Mouse (Mus musculus) forebrain, embryonic 10.5 days (tissue): ENCODE data around the gene Mark1. TPM values are rescaled to one million over a fixed set of nuclear protein-coding genes. Genes with fewer than 3 reads are reported as not detected.

ENCODE experiments used
- DNase-seq: peaks from one replicate; pipeline ENCODE4 v3.0.0-alpha.2; 2017; ENCODE audit warnings: low spot score; ENCODE audit errors: extremely low spot score
- H3K27ac ChIP-seq: fragments of 300-500 bp; sonication (generic); 2 replicates; pipeline ENCODE4 v1.5.1; 2016; ENCODE audit warnings: mild to moderate bottlenecking
- H3K27me3 ChIP-seq: fragments of 300-500 bp; sonication (generic); 2 replicates; pipeline ENCODE4 v1.6.1; 2016; ENCODE audit warnings: mild to moderate bottlenecking; ENCODE audit not compliant: poor library complexity, severe bottlenecking
- H3K36me3 ChIP-seq: fragments of 300-500 bp; sonication (generic); replicated peaks from 2 replicates; pipeline ENCODE4 v1.6.1; 2016; ENCODE audit warnings: mild to moderate bottlenecking, moderate library complexity
- H3K4me1 ChIP-seq: fragments of 300-500 bp; sonication (generic); 2 replicates; pipeline ENCODE4 v1.6.1; 2016
- H3K4me3 ChIP-seq: fragments of 300-500 bp; sonication (generic); 2 replicates; pipeline ENCODE4 v1.5.1; 2016; ENCODE audit warnings: mild to moderate bottlenecking, moderate library complexity
- H3K9me3 ChIP-seq: fragments of 300-500 bp; sonication (generic); 2 replicates; pipeline ENCODE4 v1.6.1; 2016; ENCODE audit warnings: mild to moderate bottlenecking, moderate library complexity
- WGBS: fragments of 180-500 bp; shearing (Covaris S2); methylation state at CpG from one replicate; pipeline ENCODE4 v1.1.7; 2016; 5-methylcytosine and 5-hydroxymethylcytosine counted together
- polyA plus RNA-seq: library from polyadenylated mRNA; unstranded; fragments of >200 nt; fragmentation: Nextera tagmentation; extraction: Ambion mirVana; gene quantifications from 2 replicates; pipeline ENCODE4 v1.2.1, GENCODE M21; 2016

Gene Mark1
- 3.5 and 3.6 TPM in 2 replicates for polyA plus RNA-seq

DNA sequence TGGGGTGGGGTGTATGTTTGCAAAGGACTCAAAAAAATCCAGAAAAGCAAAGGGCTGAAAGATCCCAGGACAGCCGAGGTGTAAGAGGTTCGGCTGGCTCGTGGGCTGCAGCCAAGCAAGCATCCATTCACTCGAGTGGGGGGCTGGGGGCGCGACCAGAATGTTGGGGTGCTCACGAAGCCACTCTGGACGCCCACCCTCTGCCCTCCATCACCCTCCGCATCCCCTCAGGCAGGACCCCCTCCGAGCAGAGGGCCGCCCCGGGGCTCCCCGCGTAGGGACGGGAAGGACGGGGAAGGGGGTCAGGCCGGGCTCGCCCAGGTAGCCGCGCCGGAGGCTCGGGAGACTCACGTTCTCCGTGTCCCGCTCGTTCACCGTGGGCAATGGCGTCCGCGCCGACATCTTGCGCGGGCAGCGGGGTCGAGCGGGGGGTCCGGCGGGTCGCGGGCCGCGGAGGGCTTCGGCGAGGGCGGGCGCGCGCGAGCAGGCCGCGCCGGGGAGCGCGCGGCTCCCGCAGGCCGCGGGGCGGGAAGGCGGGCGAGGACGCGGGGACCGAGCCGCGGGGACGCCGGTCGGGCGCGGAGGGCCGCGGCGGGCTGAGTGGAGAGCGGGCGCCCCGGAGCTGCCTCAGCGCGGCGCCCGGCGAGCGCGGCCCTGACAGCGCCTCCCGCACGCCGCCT lies at the start of gene Mark1:
TSS of gene Mark1 (minus strand) at position 500 of the 680 bp plus-strand sequence.
- WGBS: 4% methylated on average over 87 of the region's 88 CpGs
- peak within 1 kb of the TSS; percentile 95 for H3K27ac ChIP-seq
- no peaks in the 10 kb centered on the region for H3K36me3 ChIP-seq
- no peaks in the 10 kb centered on the region for H3K9me3 ChIP-seq
- H3K27me3 ChIP-seq: peaks cover 21% of the 10 kb centered on the region
- peak within 1 kb of the TSS; percentile 94 for H3K4me3 ChIP-seq
- peak; percentile 43 for DNase-seq
- peaks cover 45% of the 10 kb centered on the region for H3K4me1 ChIP-seq

- H3K27ac ChIP-seq: no peak overlapping the region
- no peak for DNase-seq
- H3K9me3 ChIP-seq: no peaks in the 10 kb centered on the region
- no peaks in the 10 kb centered on the region for H3K27me3 ChIP-seq
- 84% methylated on average over 12 of the region's 12 CpGs for WGBS
- no peaks in the 10 kb centered on the region for H3K4me1 ChIP-seq
- H3K36me3 ChIP-seq: no peaks in the 10 kb centered on the region
- H3K4me3 ChIP-seq: no peak overlapping the region
Measured at GRCm38 (mm10) chr1:185047516-185048247, 48.3 kb upstream of the Mark1 start.

GRCm38 (mm10) chr1:185046513-185046912 lies 47.1 kb upstream of the Mark1 start:
- Histone ChIP-seq H3K4me1 (no peaks in the 10 kb centered on the region), H3K4me3 (no peak overlapping the region), H3K9me3 (no peaks in the 10 kb centered on the region), H3K36me3 (no peaks in the 10 kb centered on the region), H3K27ac (no peak overlapping the region), H3K27me3 (no peaks in the 10 kb centered on the region)
- DNase-seq: no peak
- WGBS: 91% methylated on average over 8 of the region's 8 CpGs

DNA sequence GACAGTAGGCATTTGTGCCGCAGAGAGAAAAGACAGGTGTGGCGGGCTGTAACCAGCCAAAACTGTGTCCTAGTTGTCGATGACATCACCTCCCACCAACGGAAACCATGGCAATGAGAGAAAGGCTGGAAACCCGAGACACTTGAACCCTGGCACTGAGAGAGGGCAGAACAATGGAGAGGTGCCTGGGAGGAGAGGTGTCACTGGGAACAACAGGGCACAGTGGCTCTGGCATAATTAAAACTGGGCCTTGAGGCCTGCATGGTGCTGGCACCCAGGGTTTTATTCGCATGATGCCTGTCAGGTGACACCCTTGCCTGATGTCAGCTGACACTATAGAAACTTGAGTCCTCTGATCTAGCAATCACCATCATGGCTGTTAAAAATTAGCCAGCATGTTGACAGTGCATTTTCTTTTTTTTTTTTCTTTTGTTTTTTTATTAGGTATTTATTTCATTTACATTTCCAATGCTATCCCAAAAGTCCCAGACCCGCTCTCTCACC lies 38.9 kb upstream of the Mark1 start:
- H3K9me3 ChIP-seq: no peaks in the 10 kb centered on the region
- H3K36me3 ChIP-seq: no peaks in the 10 kb centered on the region
- H3K4me3 ChIP-seq: no peak overlapping the region
- H3K27ac ChIP-seq: no peak overlapping the region
- H3K27me3 ChIP-seq: no peaks in the 10 kb centered on the region
- WGBS: 74% methylated on average over 7 of the region's 7 CpGs
- no peak for DNase-seq
- H3K4me1 ChIP-seq: peaks cover 3% of the 10 kb centered on the region; the same call in 1 of the 2 replicates

DNA sequence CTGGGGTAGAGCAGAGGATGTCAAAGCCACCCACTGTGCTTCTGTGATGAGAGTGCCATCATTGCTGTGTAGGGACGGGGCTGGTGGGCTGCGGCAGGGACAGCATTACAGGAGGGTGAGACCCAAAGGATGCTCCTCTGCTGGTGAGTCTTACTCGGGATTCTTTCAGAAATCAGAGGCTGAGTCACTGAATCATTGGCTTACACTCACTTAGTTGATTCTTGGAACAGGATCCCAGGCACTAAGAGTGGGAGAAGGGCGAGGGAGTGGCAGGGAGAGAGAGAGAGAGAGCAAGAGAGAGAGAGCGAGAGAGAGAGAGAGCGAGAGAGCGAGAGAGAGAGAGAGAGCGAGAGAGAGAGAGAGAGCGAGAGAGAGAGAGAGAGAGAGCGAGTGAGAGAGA lies 31.2 kb upstream of the Mark1 start:
- WGBS: 86% methylated on average over 10 of the region's 10 CpGs
- no peaks in the 10 kb centered on the region for H3K36me3 ChIP-seq
- H3K4me1 ChIP-seq: no peaks in the 10 kb centered on the region
- H3K27ac ChIP-seq: no peak overlapping the region
- no peak overlapping the region for H3K4me3 ChIP-seq
- no peaks in the 10 kb centered on the region for H3K9me3 ChIP-seq
- no peaks in the 10 kb centered on the region for H3K27me3 ChIP-seq
- DNase-seq: no peak

GRCm38 (mm10) chr1:185020429-185021168 lies 21.2 kb upstream of the Mark1 start:
- no peak for DNase-seq
- 85% methylated on average over 13 of the region's 13 CpGs for WGBS
- Histone ChIP-seq H3K4me1 (no peaks in the 10 kb centered on the region), H3K27me3 (no peaks in the 10 kb centered on the region), H3K9me3 (no peaks in the 10 kb centered on the region), H3K4me3 (no peak overlapping the region), H3K36me3 (no peaks in the 10 kb centered on the region), H3K27ac (no peak overlapping the region)

DNA sequence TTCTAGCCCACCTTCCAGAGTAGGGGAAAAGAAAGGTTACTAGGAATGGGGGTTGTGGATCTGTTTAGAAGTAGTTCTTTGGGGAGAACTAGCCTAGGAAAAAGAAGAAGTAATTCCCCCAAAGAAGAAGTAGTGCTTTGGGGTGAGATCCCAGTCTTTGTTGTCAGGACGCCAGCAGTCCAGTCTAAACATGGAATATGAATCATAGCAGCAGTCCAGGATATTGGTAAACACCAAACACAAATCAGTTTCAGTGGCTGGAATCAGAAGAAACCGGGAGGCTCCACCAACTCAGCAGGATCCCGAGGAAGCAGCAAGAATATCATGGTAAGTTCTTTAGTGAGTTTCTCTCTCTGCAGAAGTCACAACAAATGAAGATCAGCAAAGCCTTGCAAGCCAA lies 13.2 kb upstream of the Mark1 start:
- Histone ChIP-seq H3K36me3 (no peaks in the 10 kb centered on the region), H3K4me3 (no peak overlapping the region), H3K9me3 (no peaks in the 10 kb centered on the region), H3K27me3 (no peaks in the 10 kb centered on the region), H3K27ac (no peak overlapping the region), H3K4me1 (no peaks in the 10 kb centered on the region)
- DNase-seq: no peak
- WGBS: 93% methylated on average over 3 of the region's 3 CpGs

DNA sequence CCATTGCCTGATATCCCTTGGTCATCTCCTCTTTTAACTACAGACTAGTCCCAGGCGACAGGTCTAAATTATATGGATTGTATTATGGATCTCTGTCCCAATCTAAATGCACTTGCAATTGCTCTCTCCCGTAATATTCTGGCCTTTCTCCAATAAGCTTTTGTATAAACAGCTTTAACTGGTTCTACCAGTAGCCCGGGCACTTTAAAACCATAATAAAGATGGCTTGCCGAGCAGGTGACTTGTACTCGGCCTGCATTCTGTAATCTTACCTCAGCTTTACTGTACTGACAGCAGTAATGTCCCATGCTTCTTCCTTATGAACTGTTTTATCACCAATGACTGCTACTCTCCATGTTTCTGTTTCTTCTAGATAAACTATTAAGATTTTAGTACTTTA lies 7.7 kb upstream of the Mark1 start:
- 90% methylated on average over 5 of the region's 5 CpGs for WGBS
- no peaks in the 10 kb centered on the region for H3K9me3 ChIP-seq
- no peaks in the 10 kb centered on the region for H3K4me1 ChIP-seq
- DNase-seq: no peak
- no peaks in the 10 kb centered on the region for H3K36me3 ChIP-seq
- H3K27ac ChIP-seq: no peak overlapping the region
- no peak overlapping the region for H3K4me3 ChIP-seq
- no peaks in the 10 kb centered on the region for H3K27me3 ChIP-seq

DNA sequence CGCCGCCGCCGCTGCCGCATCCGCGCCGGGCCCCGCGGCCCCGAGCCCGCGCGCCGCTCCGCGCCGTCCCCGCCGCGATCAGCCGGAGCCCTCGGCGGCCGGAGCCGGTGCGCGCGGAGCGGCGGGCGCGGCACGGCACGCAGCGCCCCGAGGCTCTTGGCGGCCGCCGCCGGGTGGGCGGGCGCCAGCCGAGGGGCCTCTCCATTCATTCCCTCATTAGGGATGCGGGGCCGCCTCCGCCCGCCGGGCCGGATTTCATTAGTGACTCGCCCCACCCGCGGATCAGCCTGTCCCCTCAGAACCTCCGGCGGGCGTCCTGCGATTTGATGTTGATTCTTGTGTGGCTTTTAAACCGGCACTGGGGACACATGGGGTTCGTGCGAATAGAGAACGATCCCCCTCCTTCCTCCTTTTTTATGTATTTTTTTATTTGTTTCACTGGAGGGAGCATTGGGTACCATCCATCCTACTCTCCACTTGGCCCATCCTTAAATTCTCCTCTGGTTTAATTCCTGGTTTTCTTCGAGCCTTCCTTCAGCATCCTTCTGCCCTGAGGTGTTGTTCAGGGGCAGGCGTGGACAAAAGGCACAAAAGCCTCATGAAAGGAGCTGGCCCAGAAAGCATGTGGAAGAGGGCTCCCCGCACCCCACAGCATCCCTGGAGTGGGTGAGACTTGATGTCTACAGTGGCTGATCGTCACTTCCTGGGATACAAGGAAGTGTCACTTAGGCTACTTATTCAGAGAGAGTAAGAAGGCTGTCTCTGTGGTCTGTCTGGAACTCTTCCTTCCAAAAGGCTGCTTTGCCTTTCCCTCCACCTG lies 620 bp upstream of the Mark1 start:
- WGBS: 13% methylated on average over 65 of the region's 65 CpGs
- Histone ChIP-seq H3K4me3 (peak overlapping the region; percentile 94), H3K9me3 (no peaks in the 10 kb centered on the region), H3K36me3 (no peaks in the 10 kb centered on the region), H3K27ac (peak overlapping the region; percentile 95), H3K4me1 (peaks cover 44% of the 10 kb centered on the region), H3K27me3 (peaks cover 21% of the 10 kb centered on the region)
- peak; percentile 58 for DNase-seq

GRCm38 (mm10) chr1:184998631-184999030 lies 739 bp downstream of the Mark1 start:
- peak overlapping the region; percentile 94 for H3K4me3 ChIP-seq
- no peak for DNase-seq
- no peaks in the 10 kb centered on the region for H3K36me3 ChIP-seq
- 7% methylated on average over 2 of the region's 2 CpGs for WGBS
- peaks cover 45% of the 10 kb centered on the region for H3K4me1 ChIP-seq
- peak overlapping the region; percentile 95 for H3K27ac ChIP-seq
- peaks cover 21% of the 10 kb centered on the region for H3K27me3 ChIP-seq
- no peaks in the 10 kb centered on the region for H3K9me3 ChIP-seq

GRCm38 (mm10) chr1:184998161-184998560 lies 1.2 kb downstream of the Mark1 start:
- Histone ChIP-seq H3K36me3 (no peaks in the 10 kb centered on the region), H3K27me3 (peaks cover 21% of the 10 kb centered on the region), H3K4me1 (peaks cover 45% of the 10 kb centered on the region), H3K9me3 (no peaks in the 10 kb centered on the region), H3K27ac (peak overlapping the region; percentile 16; the same call in 1 of the 2 replicates), H3K4me3 (peak overlapping the region; percentile 94)
- no peak for DNase-seq
- 46% methylated on average over 9 of the region's 9 CpGs for WGBS

- 48% methylated on average over 11 of the region's 11 CpGs for WGBS
- Histone ChIP-seq H3K4me1 (peaks cover 45% of the 10 kb centered on the region), H3K36me3 (no peaks in the 10 kb centered on the region), H3K27ac (no peak overlapping the region), H3K9me3 (no peaks in the 10 kb centered on the region), H3K4me3 (peak overlapping the region; percentile 94; the same call in 1 of the 2 replicates), H3K27me3 (peaks cover 21% of the 10 kb centered on the region)
- DNase-seq: no peak
Measured at GRCm38 (mm10) chr1:184997466-184997865, 1.9 kb downstream of the Mark1 start.
